8 mouse cellular contexts compared by ENCODE assay signal in genomic region chr17:32809544-32810374, GRCm38 (mm10). TPM values are rescaled to one million over a fixed set of nuclear protein-coding genes. Genes with fewer than 3 reads are reported as not detected.
DNase-seq lines count a peak whose midpoint lies in the region; ATAC-seq and TF ChIP-seq lines count a peak whose summit lies in the region.

Gene Zfp811, minus strand, starts transcription at chr17:32809931.

- peak within 1 kb of the TSS; percentile 59 for H3K4me3 ChIP-seq in forebrain, embryonic 14.5 days (ENCODE audit: low read depth, low read length)
- H3K4me3 ChIP-seq in hindbrain, postnatal 0 days (ENCODE audit: low read length) = peak within 1 kb of the TSS; percentile 63
- peak within 1 kb of the TSS; percentile 44 for H3K4me3 ChIP-seq in limb, embryonic 11.5 days (ENCODE audit: low read depth, low read length)

- peak within 1 kb of the TSS; percentile 80 for H3K9ac ChIP-seq in forebrain, embryonic 14.5 days (ENCODE audit: low read length)
- peak within 1 kb of the TSS; percentile 74 for H3K9ac ChIP-seq in hindbrain, postnatal 0 days (replicated peaks; ENCODE audit: low read length)
- peak within 1 kb of the TSS; percentile 63 for H3K9ac ChIP-seq in limb, embryonic 11.5 days (ENCODE audit: low read length)

- WGBS in forebrain, embryonic 14.5 days = 1% methylated on average over 17 of the region's 17 CpGs
- WGBS in hindbrain, postnatal 0 days = under 1% methylated on average over 17 of the region's 17 CpGs
- under 1% methylated on average over 17 of the region's 17 CpGs for WGBS in limb, embryonic 11.5 days

- peak within 1 kb of the TSS; percentile 69 for H3K4me2 ChIP-seq in forebrain, embryonic 14.5 days (ENCODE audit: low read length)
- peak within 1 kb of the TSS; percentile 79 for H3K4me2 ChIP-seq in hindbrain, postnatal 0 days (ENCODE audit: low read depth, low read length)
- H3K4me2 ChIP-seq in limb, embryonic 11.5 days (ENCODE audit: low read depth, severe bottlenecking) = peak within 1 kb of the TSS; percentile 76

- H3K4me1 ChIP-seq in forebrain, embryonic 14.5 days (ENCODE audit: control insufficient read depth, insufficient read depth, low read length) = peaks cover 11% of the 10 kb centered on the region; the same call in 1 of the 2 replicates
- peaks cover 5% of the 10 kb centered on the region for H3K4me1 ChIP-seq in hindbrain, postnatal 0 days (ENCODE audit: insufficient read depth, low read length)
- no peaks in the 10 kb centered on the region for H3K4me1 ChIP-seq in limb, embryonic 11.5 days (ENCODE audit: control insufficient read depth, insufficient read depth, low read length)

- peak; percentile 33 for TF ChIP-seq CTCF in hindbrain, postnatal 0 days (IDR thresholded peaks at IDR 0.05; ENCODE audit: low read depth)

- no peaks in the 10 kb centered on the region for H3K9me3 ChIP-seq in forebrain, embryonic 14.5 days (replicated peaks; ENCODE audit: control insufficient read depth, low read length)
- H3K9me3 ChIP-seq in hindbrain, postnatal 0 days (ENCODE audit: low read length) = no peaks in the 10 kb centered on the region
- H3K9me3 ChIP-seq in limb, embryonic 11.5 days (ENCODE audit: control insufficient read depth, low read length) = no peaks in the 10 kb centered on the region

- DNase-seq in gastrocnemius, adult 18-20 months (ENCODE audit: low spot score) = peak; percentile 10
- DNase-seq in gastrocnemius, adult 8-10 months (ENCODE audit: low spot score in 2 of 2) = no peak
- DNase-seq in forebrain, embryonic 14.5 days (ENCODE audit: low spot score) = peak; percentile 95
- DNase-seq in hindbrain, postnatal 0 days (ENCODE audit: low spot score) = peak; percentile 92
- DNase-seq in limb, embryonic 11.5 days (ENCODE audit: low spot score) = peak; percentile 50
- DNase-seq in retina, adult 2 months (ENCODE audit: low read depth, low spot score) = peak; percentile 18
- no peak for DNase-seq in thymus, postnatal 0 days (ENCODE audit: low spot score)

- ATAC-seq in cerebellum, adult (ENCODE audit: insufficient number of reproducible peaks, low FRiP score, low TSS enrichment) = peak; percentile 83
- peak; percentile 92 for ATAC-seq in forebrain, embryonic 14.5 days
- peak; percentile 95 for ATAC-seq in hindbrain, postnatal 0 days
- ATAC-seq in limb, embryonic 11.5 days (ENCODE audit: insufficient number of reproducible peaks, low FRiP score, low TSS enrichment, low read depth) = peak; percentile 57

- peak within 1 kb of the TSS; percentile 89 for H3K27ac ChIP-seq in forebrain, embryonic 14.5 days (ENCODE audit: low read depth, low read length)
- peak within 1 kb of the TSS; percentile 94 for H3K27ac ChIP-seq in hindbrain, postnatal 0 days
- H3K27ac ChIP-seq in limb, embryonic 11.5 days (replicated peaks; ENCODE audit: low read depth, low read length) = no peak within 1 kb of the TSS

- H3K27me3 ChIP-seq in forebrain, embryonic 14.5 days (replicated peaks; ENCODE audit: control insufficient read depth, insufficient read depth, low read length) = no peaks in the 10 kb centered on the region
- no peaks in the 10 kb centered on the region for H3K27me3 ChIP-seq in hindbrain, postnatal 0 days (ENCODE audit: insufficient read depth, low read length)
- no peaks in the 10 kb centered on the region for H3K27me3 ChIP-seq in limb, embryonic 11.5 days (ENCODE audit: control insufficient read depth, insufficient read depth, low read length)

- H3K36me3 ChIP-seq in forebrain, embryonic 14.5 days (ENCODE audit: control insufficient read depth, insufficient read depth, low read length) = 0 out of 2 replicates have a peak, but pooled peaks cover 1% of the 10 kb centered on the region
- H3K36me3 ChIP-seq in hindbrain, postnatal 0 days (ENCODE audit: insufficient read depth, low read length) = no peaks in the 10 kb centered on the region
- H3K36me3 ChIP-seq in limb, embryonic 11.5 days (ENCODE audit: control insufficient read depth, insufficient read depth, low read length) = no peaks in the 10 kb centered on the region

RNA-seq across cellular contexts. Expression of gene Zfp811, which starts in this region (rescaled TPM):
- under 1 TPM; 0.14 to 0.23 TPM for total RNA-seq in gastrocnemius, adult 18-20 months (2021)
- under 1 TPM in 3 of 4 experiments, not detected in 1; 0.13 to 0.24 (median 0.22) TPM for total RNA-seq in gastrocnemius, adult 8-10 months (2022)
- 22.2 and 25.2 TPM in 2 replicates for polyA plus RNA-seq in forebrain, embryonic 14.5 days (2014; fragmentation: Nextera tagmentation; extraction: Ambion mirVana)
- total RNA-seq in hindbrain, postnatal 0 days (2014; rRNA removed) = 13.1 and 15.7 TPM in 2 replicates
- 19.8 and 19.9 TPM in 2 replicates for polyA plus RNA-seq in hindbrain, postnatal 0 days (2015; fragmentation: Nextera tagmentation; extraction: Ambion mirVana)
- polyA plus RNA-seq in limb, embryonic 11.5 days (2014; fragmentation: Nextera tagmentation; extraction: Ambion mirVana) = 3.8 and 5.7 TPM in 2 replicates
- polyA plus RNA-seq in thymus, postnatal 0 days (2015; fragmentation: Nextera tagmentation; extraction: Ambion mirVana) = 0.05 and 0.21 TPM in 2 replicates

Comparison
In these comparisons a context has a peak if more than half of its experiments do, and no peak if none do; other contexts are left out.
1. RNA of gene Zfp811 (total RNA-seq): 13.1 to 15.7 TPM in hindbrain, postnatal 0 days; 0.14 to 0.23 TPM in gastrocnemius, adult 18-20 months and 0.13 to 0.24 TPM in gastrocnemius, adult 8-10 months; every median in the first group is over 10 times any median in the second.
2. Peak in DNase-seq in gastrocnemius, adult 18-20 months; RNA of the gene not detected or under 1 TPM.
3. DNase-seq: peak in forebrain, embryonic 14.5 days (single experiment), hindbrain, postnatal 0 days (single experiment), limb, embryonic 11.5 days (single experiment) and retina, adult 2 months (single experiment); none in gastrocnemius, adult 8-10 months (0 of 2) and thymus, postnatal 0 days (single experiment).
4. Peak in every context shown above with its lines, with median percentiles within 50 percentile points of each other: ATAC-seq, H3K4me2 ChIP-seq, H3K4me3 ChIP-seq and H3K9ac ChIP-seq.